ENCODE assay signal across 8 mouse cellular contexts in the genomic region with DNA sequence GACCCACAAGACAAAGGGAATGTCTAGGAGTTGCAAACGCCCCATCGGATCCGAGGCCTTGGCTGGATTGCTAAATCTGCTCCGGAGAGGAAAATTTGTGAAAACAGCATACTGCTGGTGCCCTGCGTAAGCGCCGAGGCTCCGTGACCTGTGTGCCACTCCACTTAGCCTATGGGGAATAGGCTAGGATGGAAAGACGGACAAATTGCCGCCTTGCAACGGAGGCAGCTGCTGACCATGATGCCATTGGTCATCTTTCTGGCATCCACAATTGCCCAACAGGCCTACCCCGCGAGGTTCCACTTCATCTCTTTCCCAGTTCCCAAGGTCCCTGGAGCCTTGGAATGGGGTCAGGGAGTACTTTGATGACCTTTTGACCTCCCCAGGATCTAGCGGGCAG. TPM values are rescaled to one million over a fixed set of nuclear protein-coding genes. Genes with fewer than 3 reads are reported as not detected.
DNase-seq lines count a peak whose midpoint lies in the region; ATAC-seq and TF ChIP-seq lines count a peak whose summit lies in the region.

No protein-coding gene starts in this region.

- WGBS in spleen, adult 2 months = 8% methylated on average over 14 of the region's 14 CpGs
- 1% methylated on average over 14 of the region's 14 CpGs for WGBS in limb, embryonic 15.5 days
- WGBS in stomach, embryonic 16.5 days = 0% methylated on average over 14 of the region's 14 CpGs

- peak overlapping the region; percentile 11; the same call in 1 of the 2 replicates for H3K4me3 ChIP-seq in spleen, adult 2 months (ENCODE audit: extremely low read depth, insufficient read depth, insufficient read length)
- H3K4me3 ChIP-seq in limb, embryonic 15.5 days = peak overlapping the region; percentile 70
- peak overlapping the region; percentile 65 for H3K4me3 ChIP-seq in stomach, embryonic 16.5 days (replicated peaks; ENCODE audit: low read length)

- no peaks in the 10 kb centered on the region for H3K36me3 ChIP-seq in spleen, adult 2 months (ENCODE audit: control insufficient read depth, insufficient read depth, low read length)
- H3K36me3 ChIP-seq in limb, embryonic 15.5 days = peaks cover 22% of the 10 kb centered on the region
- H3K36me3 ChIP-seq in stomach, embryonic 16.5 days (ENCODE audit: control insufficient read depth, insufficient read depth, low read length) = 0 out of 2 replicates have a peak, but pooled peaks cover 2% of the 10 kb centered on the region

- H3K27ac ChIP-seq in spleen, adult 2 months (ENCODE audit: insufficient read depth, low read length) = no peak overlapping the region
- H3K27ac ChIP-seq in limb, embryonic 15.5 days = no peak overlapping the region
- H3K27ac ChIP-seq in stomach, embryonic 16.5 days (ENCODE audit: low read length) = no peak overlapping the region

- H3K9me3 ChIP-seq in limb, embryonic 15.5 days = no peaks in the 10 kb centered on the region
- H3K9me3 ChIP-seq in stomach, embryonic 16.5 days (replicated peaks; ENCODE audit: control insufficient read depth, low read length) = no peaks in the 10 kb centered on the region

- peak overlapping the region; percentile 96 for H3K4me2 ChIP-seq in limb, embryonic 15.5 days
- peak overlapping the region; percentile 87 for H3K4me2 ChIP-seq in stomach, embryonic 16.5 days (ENCODE audit: low read depth, low read length)

- ATAC-seq in limb, embryonic 15.5 days (ENCODE audit: insufficient number of reproducible peaks, low FRiP score, low TSS enrichment, low read depth) = peak; percentile 37
- no peak for ATAC-seq in stomach, embryonic 16.5 days (ENCODE audit: insufficient read depth, low FRiP score)
- no peak for ATAC-seq in monocyte, adult 5-6 weeks (replicated peaks; ENCODE audit: insufficient number of reproducible peaks, low FRiP score, low TSS enrichment, poor library complexity, severe bottlenecking)

- peak overlapping the region; percentile 44 for H3K9ac ChIP-seq in limb, embryonic 15.5 days
- peak overlapping the region; percentile 73 for H3K9ac ChIP-seq in stomach, embryonic 16.5 days (ENCODE audit: low read length)

- TF ChIP-seq CTCF in spleen, adult 2 months (IDR thresholded peaks at IDR 0.05; ENCODE audit: extremely low read depth, insufficient read depth, insufficient read length, insufficient replicate concordance) = no peak

- no peaks in the 10 kb centered on the region for H3K27me3 ChIP-seq in spleen, adult 2 months (ENCODE audit: control insufficient read depth, insufficient read depth, low read length)
- peaks cover 5% of the 10 kb centered on the region; the same call in 1 of the 2 replicates for H3K27me3 ChIP-seq in limb, embryonic 15.5 days
- no peaks in the 10 kb centered on the region for H3K27me3 ChIP-seq in stomach, embryonic 16.5 days (ENCODE audit: control insufficient read depth, insufficient read depth, low read length)

- peak; percentile 60 for DNase-seq in adrenal gland, adult 2 months
- no peak for DNase-seq in adrenal gland, postnatal 4 days (ENCODE audit: low spot score in 2 of 2)
- DNase-seq in spleen, adult 2 months (ENCODE audit: low read depth in 1 of 2, low spot score in 2 of 2) = no peak
- no peak for DNase-seq in spleen, adult 12 weeks (ENCODE audit: low spot score)
- no peak for DNase-seq in cerebellum, adult 18-20 months

- H3K4me1 ChIP-seq in spleen, adult 2 months (ENCODE audit: control insufficient read depth, insufficient read depth, insufficient read length) = peaks cover 6% of the 10 kb centered on the region; the same call in 1 of the 2 replicates
- H3K4me1 ChIP-seq in limb, embryonic 15.5 days = peaks cover 25% of the 10 kb centered on the region
- H3K4me1 ChIP-seq in stomach, embryonic 16.5 days (ENCODE audit: control insufficient read depth, insufficient read depth, low read length) = peaks cover 16% of the 10 kb centered on the region

- no peak for TF ChIP-seq POLR2A in spleen, adult 2 months (IDR thresholded peaks at IDR 0.05; ENCODE audit: low read depth, low read length)

RNA-seq across cellular contexts. Expression of gene Pimreg, which starts 0.8 kb away (rescaled TPM):
- 1 to 10 TPM; 1.7 to 2.8 TPM for total RNA-seq in adrenal gland, adult 2 months (2021)
- 2.7 and 3.0 TPM in 2 replicates for polyA plus RNA-seq in adrenal gland, adult 2 months (2012; rRNA removed)
- total RNA-seq in adrenal gland, postnatal 4 days (2021) = 10 to 100 TPM; 29.6 to 30.3 TPM
- polyA plus RNA-seq in spleen, adult 2 months (2012; rRNA removed) = 1.5 and 2.2 TPM in 2 replicates
- 79.2 and 86.1 TPM in 2 replicates for polyA plus RNA-seq in limb, embryonic 15.5 days (2015; fragmentation: Nextera tagmentation; extraction: Ambion mirVana)
- 74.5 and 76.2 TPM in 2 replicates for polyA plus RNA-seq in stomach, embryonic 16.5 days (2015; fragmentation: Nextera tagmentation; extraction: Ambion mirVana)
- total RNA-seq in monocyte, adult 5-6 weeks (2017) = not detected in 3 replicates

RNA-seq across cellular contexts. Expression of gene Aipl1, which starts 5.3 kb away (rescaled TPM):
- not detected for total RNA-seq in adrenal gland, adult 2 months (2021)
- 0.06 and 0.07 TPM in 2 replicates for polyA plus RNA-seq in adrenal gland, adult 2 months (2012; rRNA removed)
- total RNA-seq in adrenal gland, postnatal 4 days (2021) = under 1 TPM; 0.56 to 0.76 TPM
- polyA plus RNA-seq in spleen, adult 2 months (2012; rRNA removed) = 0.12 and 0.19 TPM in 2 replicates
- polyA plus RNA-seq in limb, embryonic 15.5 days (2015; fragmentation: Nextera tagmentation; extraction: Ambion mirVana) = 0.43 and 0.45 TPM in 2 replicates
- polyA plus RNA-seq in stomach, embryonic 16.5 days (2015; fragmentation: Nextera tagmentation; extraction: Ambion mirVana) = 0.16 and 0.22 TPM in 2 replicates
- total RNA-seq in monocyte, adult 5-6 weeks (2017) = 0.67 TPM in 1 of 3 replicates, not detected in the others

Comparison
In these comparisons a context has a peak if more than half of its experiments do, and no peak if none do; other contexts are left out.
1. H3K4me3 ChIP-seq: peak in every context shown above with its lines; median percentile 70 in limb, embryonic 15.5 days; 65 in stomach, embryonic 16.5 days; 11 in spleen, adult 2 months.
2. RNA of gene Pimreg, which starts 0.8 kb away (polyA plus RNA-seq): 79.2 to 86.1 TPM in limb, embryonic 15.5 days and 74.5 to 76.2 TPM in stomach, embryonic 16.5 days; 2.7 to 3.0 TPM in adrenal gland, adult 2 months and 1.5 to 2.2 TPM in spleen, adult 2 months; every median in the first group is over 10 times any median in the second.